Mouse (Mus musculus): ENCODE data around the gene Gjd3.
"Not testable (repeated sequence)": the region's sequence is repeated elsewhere in the genome, so short reads cannot be mapped to it uniquely, and the experiment has no call there.

Gene Gjd3

DNA sequence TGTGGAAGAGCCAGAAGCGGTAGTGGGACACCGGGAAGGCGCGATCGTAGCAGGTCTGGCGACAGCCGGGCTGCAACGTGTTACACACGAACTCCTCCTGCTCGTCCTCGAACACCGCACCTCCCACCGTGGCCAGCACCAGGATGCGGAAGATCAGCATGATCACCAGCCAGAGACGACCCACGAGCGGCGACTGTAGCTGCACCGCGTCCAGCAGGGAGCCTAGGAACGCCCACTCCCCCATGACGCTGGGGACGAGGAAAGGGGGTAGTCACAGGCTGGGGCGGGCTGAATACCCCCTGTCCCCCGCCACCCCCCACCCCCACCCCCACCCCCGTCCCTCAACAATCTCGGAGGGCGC, at the start of gene Gjd3:
TSS of gene Gjd3 (minus strand) at position 244 of the 361 bp plus-strand sequence.
- DNase-seq (ENCODE audit: low spot score), result no peak

DNA sequence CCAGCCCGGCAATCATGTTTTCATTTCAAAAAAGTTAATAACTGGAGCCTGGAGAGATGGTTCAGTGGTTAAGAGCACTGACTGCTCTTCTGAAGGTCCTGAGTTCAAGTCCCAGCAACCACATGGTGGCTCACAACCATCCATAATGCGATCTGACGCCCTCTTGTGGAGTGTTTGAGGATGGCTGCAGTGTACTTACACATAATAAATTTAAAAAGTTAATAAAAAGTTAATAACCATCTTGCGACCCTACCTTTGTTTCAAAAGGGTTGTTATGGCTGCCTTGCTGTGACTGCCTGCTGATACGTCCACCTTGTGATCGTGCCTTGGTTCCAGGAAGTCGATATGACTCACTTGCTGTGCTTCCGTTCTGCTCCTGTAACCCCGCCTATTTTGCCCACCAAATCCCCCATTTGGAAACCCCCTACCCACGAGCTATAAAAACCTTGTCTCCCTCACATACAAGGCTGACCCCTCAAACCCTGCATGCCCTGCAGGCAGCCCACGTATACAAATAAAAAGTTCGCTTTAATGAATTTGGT, 44.2 kb upstream of the Gjd3 start:
- DNase-seq (ENCODE audit: low spot score), result no peak

DNA sequence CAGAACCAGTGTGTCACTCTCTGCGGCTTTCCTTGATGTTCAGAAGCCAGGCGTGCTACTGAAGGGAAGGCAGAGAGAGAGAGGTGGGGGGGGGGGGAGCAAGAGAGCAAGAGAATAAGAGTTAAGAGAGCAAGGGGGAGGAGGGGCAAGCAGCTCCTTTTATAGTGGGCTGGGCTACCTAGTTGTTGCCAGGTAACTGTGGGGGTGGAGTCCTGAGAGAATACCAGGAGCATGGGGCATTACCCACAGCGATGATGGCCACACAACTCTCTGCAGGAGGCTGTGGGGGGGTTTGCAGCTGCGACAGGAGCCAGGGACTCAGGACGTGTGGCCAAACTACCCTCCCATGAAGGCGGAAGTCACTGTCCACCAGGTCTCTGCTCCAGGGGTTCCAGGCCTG, 43.1 kb upstream of the Gjd3 start:
- DNase-seq (ENCODE audit: low spot score), result no peak

DNA sequence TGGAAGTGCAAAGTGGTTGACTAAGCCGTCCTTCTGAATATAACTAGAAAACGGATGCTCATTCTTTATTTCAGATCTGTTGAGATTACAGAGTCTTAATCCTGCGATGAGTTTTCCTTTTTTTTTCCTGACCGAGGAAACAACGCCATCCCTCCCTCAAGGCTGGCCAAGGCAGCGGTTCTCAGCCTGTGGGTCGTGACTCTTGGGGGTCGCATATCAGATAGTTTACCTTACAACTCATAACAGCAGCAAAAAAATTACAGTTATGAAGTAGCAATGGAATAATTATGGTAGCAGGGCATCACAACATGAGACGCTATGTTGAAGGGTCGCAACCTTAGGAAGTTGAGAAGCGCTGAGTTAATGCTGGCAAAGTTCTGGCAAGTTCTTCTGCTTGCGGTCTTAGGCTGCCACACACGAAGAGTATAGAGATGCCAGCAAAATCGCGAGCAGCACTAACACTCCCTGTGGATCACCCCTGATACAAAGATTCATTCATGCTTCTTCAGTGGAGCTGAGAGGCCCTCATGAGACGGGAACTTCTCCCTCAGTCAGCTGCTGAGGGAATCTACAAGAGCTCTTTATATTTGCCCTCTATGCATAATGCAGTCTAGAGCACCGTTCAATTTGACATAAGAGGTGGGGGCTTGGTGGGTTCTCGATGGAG, 41.8 kb upstream of the Gjd3 start:
- DNase-seq (ENCODE audit: low spot score), result no peak

DNA sequence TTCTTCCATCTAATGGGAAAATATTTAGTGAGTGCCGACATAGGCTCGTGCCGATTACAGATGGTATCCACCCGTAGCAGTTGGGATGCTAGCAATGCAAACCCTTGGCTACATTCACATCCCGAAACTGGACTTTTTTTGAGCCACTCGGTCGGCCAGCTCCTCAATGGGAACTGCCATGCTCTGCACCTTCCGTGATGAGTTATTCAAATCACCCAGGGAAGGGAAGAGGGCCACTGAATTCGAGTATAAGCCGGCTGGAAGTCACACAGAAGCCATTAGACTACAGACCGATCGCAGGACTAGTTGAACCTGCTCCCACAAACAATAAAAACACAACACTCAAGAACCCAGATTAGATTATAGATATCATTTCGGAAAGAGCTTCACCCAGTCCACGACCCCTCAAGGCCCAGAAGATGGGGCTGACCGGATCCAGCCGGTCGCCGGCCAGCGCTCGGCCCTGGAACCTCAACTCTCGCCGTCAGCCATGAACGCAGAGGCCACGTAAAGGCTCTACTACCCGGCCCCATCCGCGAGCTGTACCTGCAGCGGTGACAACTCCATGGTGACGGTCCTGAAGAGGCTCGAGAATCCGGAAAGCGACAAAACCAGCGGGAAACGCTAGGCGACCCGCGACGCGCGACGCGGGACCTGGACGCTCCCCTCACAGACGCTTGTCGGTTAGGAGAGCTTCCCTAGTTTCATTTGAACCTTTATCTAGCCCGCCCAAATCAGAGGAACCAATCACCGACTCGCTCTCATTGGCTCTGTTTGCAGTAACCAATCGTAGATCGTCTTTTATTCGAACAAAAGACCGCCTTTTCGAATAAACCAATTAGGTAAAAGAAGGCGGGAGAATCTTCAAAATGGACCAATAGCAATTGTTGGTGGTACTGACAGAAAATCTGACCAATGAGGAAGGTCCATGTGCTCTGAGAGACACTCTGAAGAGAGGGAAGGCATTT, 41.0 kb upstream of the Gjd3 start, which contains the start of gene Top2a:
TSS of gene Top2a (minus strand) at position 690 of the 968 bp plus-strand sequence.
- DNase-seq (ENCODE audit: low spot score), result peak; percentile 97

DNA sequence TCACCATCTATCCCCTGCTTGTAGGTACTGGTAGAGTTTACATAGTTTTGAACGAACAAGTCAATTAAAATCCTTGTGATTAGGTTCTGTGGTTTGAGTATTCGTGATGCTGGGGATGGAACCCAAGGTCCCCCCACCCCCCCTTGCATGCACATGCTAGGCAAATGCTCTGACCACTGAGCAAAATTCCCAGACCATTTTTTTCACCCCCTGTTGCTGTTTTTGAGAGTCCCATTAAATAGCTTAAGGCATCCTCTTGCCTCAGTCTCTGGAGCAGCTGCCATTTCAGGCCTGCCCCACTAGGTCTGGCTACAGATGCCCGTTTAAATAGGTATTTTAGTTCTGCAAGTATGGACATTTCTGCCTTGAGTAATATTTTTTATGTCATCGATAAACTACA, 40.3 kb upstream of the Gjd3 start:
- no peak for DNase-seq (ENCODE audit: low spot score)

DNA sequence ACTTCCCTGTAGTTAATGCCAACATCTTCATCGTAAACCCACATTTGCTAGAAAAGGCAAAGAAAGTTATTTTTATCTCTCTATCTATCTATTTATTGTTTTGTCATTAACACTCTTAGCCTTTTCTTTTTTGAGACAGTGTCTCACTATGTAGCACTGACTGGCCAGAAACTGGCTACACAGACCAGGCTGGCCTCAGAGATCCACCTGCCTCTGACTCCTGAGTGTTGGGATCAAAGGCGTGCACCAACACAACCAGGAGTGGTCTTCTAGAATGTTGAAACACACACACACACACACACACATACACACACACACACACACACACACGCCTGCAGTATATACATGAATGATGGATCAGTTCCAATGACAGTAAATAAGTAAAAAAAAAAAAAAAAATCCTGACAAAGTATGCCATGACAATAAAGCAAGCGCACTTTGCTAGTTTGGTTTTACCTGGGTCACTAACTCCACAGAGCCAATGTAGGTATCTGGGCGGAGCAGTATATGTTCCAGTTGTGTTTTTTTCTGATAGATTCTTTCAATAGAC, 39.6 kb upstream of the Gjd3 start:
- no peak for DNase-seq (ENCODE audit: low spot score)

DNA sequence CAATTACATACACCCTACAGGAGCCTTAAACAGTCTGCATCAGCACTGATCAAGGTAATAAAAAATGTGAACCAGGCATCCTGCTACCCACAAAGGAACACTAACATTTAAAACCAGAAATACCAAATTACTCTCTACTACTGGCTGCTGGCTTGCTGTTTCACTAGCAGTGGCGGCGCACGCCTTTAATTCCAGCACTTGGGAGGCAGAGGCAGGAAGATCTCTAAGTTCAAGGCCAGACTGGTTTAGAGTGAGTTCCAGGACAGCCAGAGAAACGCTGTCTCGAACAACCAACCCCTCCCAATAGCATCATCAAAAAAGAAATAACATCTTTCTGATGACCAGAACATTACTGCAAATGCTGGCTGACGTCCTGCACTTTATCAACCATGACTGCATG, 37.0 kb upstream of the Gjd3 start:
- no peak for DNase-seq (ENCODE audit: low spot score)

DNA sequence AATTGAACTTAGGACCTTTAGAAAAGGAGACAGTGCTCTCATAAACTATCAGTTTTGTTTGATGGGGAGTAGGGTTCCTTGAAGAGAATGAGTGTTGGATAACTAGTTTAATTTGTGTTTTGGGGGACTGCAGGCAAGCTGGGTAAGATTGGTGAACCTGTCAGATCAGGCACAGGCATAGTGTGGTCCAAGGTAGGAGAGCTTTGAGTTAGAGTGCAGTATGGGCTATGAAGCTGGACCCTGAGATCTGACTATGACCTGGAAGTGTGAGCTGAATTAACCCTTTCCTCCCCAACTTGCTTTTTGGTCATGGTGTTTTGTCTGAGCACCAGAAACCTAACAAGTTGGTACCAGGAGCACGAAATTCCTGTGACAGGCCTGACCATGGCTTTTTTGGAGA, 31.0 kb upstream of the Gjd3 start:
- no peak for DNase-seq (ENCODE audit: low spot score)

DNA sequence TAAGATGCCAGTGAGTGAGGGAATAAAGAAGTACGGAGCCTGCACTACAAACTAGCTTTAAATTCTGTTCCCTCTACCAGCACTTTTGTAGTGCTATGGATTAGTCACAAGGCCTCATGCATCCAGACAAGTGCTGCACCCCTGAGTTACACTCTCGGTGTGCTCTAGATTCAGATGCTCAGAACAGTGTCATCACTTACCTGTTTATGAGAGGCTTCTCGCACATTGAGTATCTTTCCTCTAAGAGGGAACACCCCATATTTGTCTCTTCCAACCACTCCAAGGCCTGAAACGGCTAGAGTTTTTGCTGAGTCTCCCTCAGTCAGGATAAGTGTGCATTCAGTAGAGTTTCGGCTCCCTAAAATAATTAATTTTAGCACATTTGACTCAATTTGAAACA, 27.9 kb upstream of the Gjd3 start:
- DNase-seq (ENCODE audit: low spot score), result no peak

DNA sequence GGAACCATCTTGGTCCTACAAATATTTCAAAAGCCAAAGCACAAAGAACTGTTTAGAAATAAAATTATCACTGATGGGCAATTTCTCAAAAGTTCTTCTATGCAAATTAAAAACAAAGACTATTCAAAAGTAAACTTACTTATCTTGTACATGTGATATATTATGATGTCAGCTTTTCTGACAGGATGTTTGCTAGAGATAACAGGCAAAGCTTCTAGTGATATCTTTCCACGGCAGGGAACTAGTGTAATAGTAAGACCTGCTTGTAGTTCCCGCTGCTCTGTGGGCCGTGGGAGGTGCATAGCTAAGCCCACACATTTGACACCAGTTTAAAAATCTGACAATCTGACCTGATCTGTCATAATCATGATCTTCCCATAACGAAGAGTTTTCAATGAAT, 27.3 kb upstream of the Gjd3 start:
- DNase-seq (ENCODE audit: low spot score), result no peak

DNA sequence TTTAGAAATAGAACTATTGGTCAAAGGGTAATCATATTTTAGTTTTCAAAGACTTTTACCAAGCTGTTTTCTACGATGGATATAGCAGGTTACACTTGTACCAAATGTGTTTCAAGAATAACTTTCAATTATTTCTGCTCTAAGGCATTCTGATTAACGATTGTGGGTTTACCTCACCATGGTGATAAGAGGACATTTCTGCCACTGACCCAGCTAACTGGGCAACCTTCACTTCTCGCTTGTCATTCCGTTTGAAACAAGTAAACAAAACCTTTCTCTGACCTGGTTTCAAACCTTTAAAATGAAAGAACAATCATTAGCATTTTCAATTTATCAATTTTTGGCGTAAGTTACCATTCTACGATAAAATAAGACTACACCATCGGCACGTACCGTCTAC, 24.0 kb upstream of the Gjd3 start:
- no peak for DNase-seq (ENCODE audit: low spot score)

DNA sequence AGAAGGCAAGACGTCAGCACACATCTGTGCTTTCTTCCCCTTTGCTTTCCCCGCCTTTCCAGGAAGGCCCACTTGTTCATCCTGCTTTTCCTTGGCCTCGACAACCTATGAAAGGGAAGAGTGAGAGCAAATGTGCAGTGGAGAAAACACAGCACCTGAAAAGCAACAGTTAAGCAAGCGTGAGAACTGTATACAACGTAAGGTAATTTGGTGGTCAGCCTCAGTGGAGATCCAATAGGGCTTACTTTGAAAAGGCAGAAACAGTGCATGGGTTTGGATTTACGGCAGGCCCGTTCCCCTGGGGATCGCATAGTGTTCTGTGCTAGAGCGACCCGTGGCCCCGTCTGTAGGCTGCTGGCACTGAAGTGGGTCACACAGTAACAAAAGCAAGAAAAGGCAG, 16.4 kb upstream of the Gjd3 start:
- no peak for DNase-seq (ENCODE audit: low spot score)

DNA sequence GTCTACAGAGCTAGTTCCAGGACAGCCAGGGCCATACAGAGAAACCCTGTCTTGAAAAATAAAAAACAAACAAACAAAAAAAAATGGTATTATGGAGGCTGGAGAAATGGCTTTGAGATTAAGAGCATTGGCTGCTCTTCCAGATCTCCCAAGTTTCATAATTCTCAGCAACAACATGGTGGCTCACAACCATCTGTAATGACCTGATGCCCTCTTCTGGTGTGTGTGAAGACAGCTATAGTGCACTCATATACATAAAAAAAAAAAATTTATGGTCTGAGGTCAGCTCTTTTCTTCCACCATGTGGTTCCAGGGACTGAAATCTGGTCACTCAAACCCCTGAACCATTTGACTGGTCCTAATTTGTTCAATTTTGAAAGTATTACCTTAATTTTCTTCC, 16.0 kb upstream of the Gjd3 start:
- DNase-seq (ENCODE audit: low spot score), result peak; percentile 64

DNA sequence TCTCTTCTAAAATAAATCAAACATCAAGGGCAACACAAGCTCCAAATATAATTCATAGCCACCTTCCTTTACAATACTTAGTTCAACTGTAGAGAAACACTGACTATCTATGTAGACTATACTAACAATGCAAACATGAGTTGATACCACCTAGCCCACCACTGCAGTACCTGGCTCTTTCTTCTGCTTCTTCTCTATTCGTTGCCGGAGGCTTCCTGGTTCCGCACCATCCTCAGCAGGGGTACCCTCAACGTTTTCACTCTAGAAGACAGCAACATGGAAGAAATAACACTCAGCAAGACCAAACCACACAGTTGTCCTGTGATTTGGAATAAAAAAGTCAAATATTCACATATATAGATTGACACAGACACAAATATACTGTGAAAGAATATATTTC, 14.8 kb upstream of the Gjd3 start:
- no peak for DNase-seq (ENCODE audit: low spot score)

DNA sequence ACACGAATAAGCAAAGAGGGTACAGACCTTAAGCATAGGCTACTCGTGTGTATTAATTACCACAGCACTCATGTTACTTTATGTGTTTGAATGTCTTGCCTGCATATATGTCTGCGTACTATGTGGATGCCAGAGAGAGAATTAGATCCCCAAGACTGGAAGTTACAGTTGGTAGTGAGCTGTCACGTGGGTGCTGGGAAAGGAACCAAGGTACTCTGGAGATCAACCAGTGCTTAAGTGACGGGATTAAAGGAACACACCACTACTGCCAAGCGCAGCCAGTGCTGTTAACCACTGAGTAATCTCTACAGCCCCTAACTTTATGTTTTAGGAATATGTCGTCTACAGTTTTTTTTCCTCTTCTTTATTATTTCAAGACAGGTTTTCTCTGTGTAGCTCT, 13.2 kb upstream of the Gjd3 start:
- no peak for DNase-seq (ENCODE audit: low spot score)

DNA sequence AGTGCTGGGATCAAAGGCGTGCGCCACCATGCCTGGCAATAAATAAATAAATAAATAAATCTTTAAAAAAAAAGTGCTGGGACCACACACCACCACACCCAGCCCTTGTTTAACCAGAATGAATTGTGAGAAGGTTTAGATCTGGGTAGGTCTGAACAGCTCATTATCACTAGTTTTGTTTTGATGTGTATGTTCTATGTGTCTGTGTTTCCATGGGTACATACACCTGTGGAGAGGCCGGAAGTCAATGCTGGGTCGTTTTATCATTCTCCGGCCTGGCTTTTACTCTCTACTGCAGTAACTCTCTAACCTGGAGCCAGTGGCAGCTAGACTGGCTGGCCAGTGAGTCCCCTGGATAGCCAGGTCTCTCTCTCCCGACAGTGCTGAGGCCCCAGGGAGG, 8.1 kb upstream of the Gjd3 start:
- DNase-seq (ENCODE audit: low spot score), result no peak

DNA sequence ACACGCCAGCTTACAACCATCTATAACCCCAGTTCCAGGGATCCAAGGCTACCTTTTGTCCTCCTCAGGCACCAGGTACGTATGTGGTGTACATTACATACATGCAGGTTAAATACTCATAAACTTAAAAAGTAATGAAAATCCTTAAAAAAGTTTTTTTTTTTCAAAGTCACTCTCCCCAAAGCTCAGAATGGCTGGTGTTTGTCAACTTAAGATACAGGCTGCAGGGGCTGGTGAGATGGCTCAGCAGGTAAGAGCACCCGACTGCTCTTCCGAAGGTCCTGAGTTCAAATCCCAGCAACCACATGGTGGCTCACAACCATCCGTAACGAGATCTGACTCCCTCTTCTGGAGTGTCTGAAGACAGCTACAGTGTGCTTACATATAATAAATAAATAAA, 5.4 kb upstream of the Gjd3 start:
- DNase-seq (ENCODE audit: low spot score), result not testable (repeated sequence)

DNA sequence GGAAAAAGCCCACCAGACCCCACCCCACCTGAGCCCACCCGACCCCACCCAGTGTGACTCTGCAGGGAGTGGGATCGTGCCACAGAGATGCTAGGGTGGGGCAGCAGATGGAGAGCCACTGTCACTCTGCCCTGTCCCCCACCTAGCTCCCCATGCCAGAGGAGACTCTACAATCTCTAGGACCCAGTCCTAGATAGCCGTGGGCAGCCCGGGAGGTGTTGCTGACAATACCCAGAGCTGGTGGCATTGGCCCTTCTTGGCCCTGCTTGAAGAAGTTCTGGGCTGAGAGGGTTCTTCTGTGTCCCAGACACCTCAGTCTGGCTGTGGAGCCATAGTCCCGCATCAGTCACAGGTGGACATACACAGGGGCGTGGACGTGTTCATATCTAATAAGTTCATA, 2.7 kb upstream of the Gjd3 start:
- no peak for DNase-seq (ENCODE audit: low spot score)

DNA sequence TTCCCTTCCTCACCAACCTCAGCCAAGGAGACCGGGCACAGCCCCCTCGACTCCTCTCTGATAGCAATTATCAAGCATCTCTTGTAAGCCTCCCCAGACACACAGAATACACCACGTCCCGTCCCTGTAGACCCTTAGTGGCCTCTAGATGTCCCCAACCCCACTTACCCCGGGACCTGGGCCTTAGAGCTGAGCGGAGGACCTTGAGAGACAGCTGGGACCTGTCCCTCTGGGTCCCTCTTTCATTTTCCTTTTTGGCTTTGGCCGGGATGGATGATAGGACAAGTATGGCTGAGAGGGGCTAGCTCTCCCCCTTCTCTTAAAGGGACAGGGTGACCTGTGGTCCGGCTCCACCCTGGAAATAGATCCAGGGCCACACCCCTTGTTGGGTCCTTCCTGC, 735 bp upstream of the Gjd3 start:
- DNase-seq (ENCODE audit: low spot score), result no peak

DNA sequence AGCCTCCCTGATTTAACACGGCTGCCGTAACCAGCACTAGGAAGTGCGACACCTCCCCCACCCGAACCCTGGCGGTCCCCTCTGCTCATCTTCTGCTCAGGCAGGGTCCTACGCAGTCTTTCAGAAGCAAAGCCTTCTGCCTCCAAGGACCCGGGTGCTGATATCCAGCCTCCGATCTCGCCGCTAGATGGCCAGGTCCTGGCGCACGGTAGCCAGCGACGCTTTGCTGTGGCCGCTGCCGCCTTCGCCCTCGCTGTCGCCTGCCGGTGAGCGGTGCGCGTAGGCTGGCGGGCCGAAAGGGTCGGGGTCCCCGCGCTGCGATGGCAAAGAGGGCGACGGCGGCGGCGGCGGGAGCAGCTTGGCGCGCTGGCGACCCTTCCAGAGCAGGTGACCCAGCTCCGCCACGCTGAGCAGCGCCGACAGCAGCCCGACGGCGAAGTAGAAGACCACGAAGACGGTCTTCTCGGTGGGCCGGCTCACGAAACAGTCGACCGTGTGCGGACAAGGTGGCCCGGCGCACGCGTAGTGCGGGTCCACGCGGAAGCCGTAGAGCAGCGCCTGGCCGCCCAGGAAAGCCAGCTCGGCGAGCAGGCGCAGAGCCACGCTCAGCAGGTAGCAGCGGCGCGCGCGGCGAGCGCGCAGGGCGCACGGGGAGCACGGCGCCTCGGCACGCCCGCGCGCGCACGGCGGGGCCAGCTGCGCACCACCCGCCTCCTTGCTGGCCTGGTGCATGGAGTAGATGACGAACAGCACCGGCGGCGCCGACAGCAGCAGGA, 631 bp downstream of the Gjd3 start:
- DNase-seq (ENCODE audit: low spot score), result no peak

Measured in adipocyte (in vitro differentiated cells).